Mouse (Mus musculus) MEL (cell line): Measurements from ENCODE around the gene Mylip. TPM values are rescaled to one million over a fixed set of nuclear protein-coding genes. Genes with fewer than 3 reads are reported as not detected.

ENCODE experiments used
- DNase-seq: peaks from one replicate; pipeline ENCODE4 v3.0.0; 2011; ENCODE audit warnings: low read depth, low spot score
- H3K27ac ChIP-seq: 2 replicates; pipeline ENCODE4 v1.5.1; 2012; ENCODE audit warnings: low read depth, mild to moderate bottlenecking, control low read depth, low read length, moderate library complexity; ENCODE audit not compliant: control insufficient read depth
- H3K27me3 ChIP-seq, 2 experiments: fragments of 150-350 bp in 1 of 2; sonication (generic) in 1 of 2; 2 replicates each; pipeline ENCODE4 v1.6.1; 2012; ENCODE audit warnings: low read length in 2 of 2, mild to moderate bottlenecking in 2 of 2, improper control_type of control experiment in 1 of 2, moderate library complexity in 1 of 2; ENCODE audit not compliant: insufficient read depth in 2 of 2, control insufficient read depth in 1 of 2
- H3K36me3 ChIP-seq, 2 experiments: 2 replicates each; pipeline ENCODE4 v1.6.1; 2012 to 2014; ENCODE audit warnings: low read length in 2 of 2, improper control_type of control experiment in 1 of 2, inconsistent platforms in 1 of 2, mild to moderate bottlenecking in 1 of 2; ENCODE audit not compliant: insufficient read depth in 2 of 2, control insufficient read depth in 1 of 2
- H3K4me1 ChIP-seq, 2 experiments: fragments of 150-350 bp in 1 of 2; sonication (generic) in 1 of 2; 2 replicates each; pipeline ENCODE4 v1.6.1; 2012; ENCODE audit warnings: low read length in 2 of 2, improper control_type of control experiment in 1 of 2, mild to moderate bottlenecking in 1 of 2; ENCODE audit not compliant: insufficient read depth in 2 of 2, control insufficient read depth in 1 of 2
- H3K4me3 ChIP-seq, 2 experiments: fragments of 150-350 bp in 1 of 2; sonication (generic) in 1 of 2; 2 replicates each; pipeline ENCODE4 v1.5.1; 2012; ENCODE audit warnings: low read depth in 2 of 2, low read length in 2 of 2, mild to moderate bottlenecking in 2 of 2, moderate library complexity in 2 of 2, control low read depth in 1 of 2, improper control_type of control experiment in 1 of 2; ENCODE audit not compliant: control insufficient read depth in 1 of 2, insufficient read depth in 1 of 2
- H3K79me2 ChIP-seq: 2 replicates; pipeline ENCODE4 v1.6.1; 2012; ENCODE audit warnings: mild to moderate bottlenecking, low read length, moderate library complexity; ENCODE audit not compliant: control insufficient read depth, poor library complexity, insufficient read depth
- H3K9ac ChIP-seq: 2 replicates; pipeline ENCODE4 v1.6.1; 2012; ENCODE audit warnings: low read depth, mild to moderate bottlenecking, control low read depth, low read length, moderate library complexity; ENCODE audit not compliant: control insufficient read depth, poor library complexity, severe bottlenecking
- H3K9me3 ChIP-seq: fragments of 150-350 bp; sonication (generic); replicated peaks from 2 replicates; pipeline ENCODE4 v1.6.1; 2012; ENCODE audit warnings: mild to moderate bottlenecking, low read length, improper control_type of control experiment, moderate library complexity; ENCODE audit not compliant: insufficient read depth
- BHLHE40 ChIP-seq: IDR thresholded peaks from 2 replicates; pipeline ENCODE4 v1.6.1; 2012; ENCODE audit warnings: low read depth, mild to moderate bottlenecking, inconsistent platforms, low read length, improper control_type of control experiment, borderline replicate concordance
- CTCF ChIP-seq, 3 experiments: IDR thresholded peaks in 2 of 3; conservative IDR thresholded peaks in 1 of 3; 2 replicates each; pipeline ENCODE4 v1.5.1; 2011 to 2012; ENCODE audit warnings: low read length in 3 of 3, low read depth in 2 of 3, mild to moderate bottlenecking in 2 of 3, improper control_type of control experiment in 1 of 3, inconsistent platforms in 1 of 3, mixed read lengths in 1 of 3, moderate library complexity in 1 of 3; ENCODE audit not compliant: control insufficient read depth in 1 of 3, insufficient read depth in 1 of 3, poor library complexity in 1 of 3, severe bottlenecking in 1 of 3
- ELF1 ChIP-seq: IDR thresholded peaks from 2 replicates; pipeline ENCODE4 v1.6.1; 2014; ENCODE audit warnings: low read depth, mild to moderate bottlenecking, inconsistent platforms, low read length, improper control_type of control experiment, moderate library complexity
- EP300 ChIP-seq, 2 experiments: IDR thresholded peaks; 2 replicates each; pipeline ENCODE4 v1.6.1; 2011; ENCODE audit warnings: improper control_type of control experiment in 2 of 2, low read length in 2 of 2, low read depth in 1 of 2, mild to moderate bottlenecking in 1 of 2
- HCFC1 ChIP-seq: IDR thresholded peaks from 2 replicates; pipeline ENCODE4 v1.6.1; 2012; ENCODE audit warnings: low read depth, mild to moderate bottlenecking, inconsistent platforms, low read length, improper control_type of control experiment, moderate library complexity
- JUND ChIP-seq: IDR thresholded peaks from 2 replicates; pipeline ENCODE4 v1.6.1; 2011; ENCODE audit warnings: low read depth, mild to moderate bottlenecking, improper control_type of control experiment, low read length
- KAT2A ChIP-seq: conservative IDR thresholded peaks from 2 replicates; pipeline ENCODE4 v1.6.1; 2012; ENCODE audit warnings: low read depth, low read length, improper control_type of control experiment, inconsistent platforms
- MXI1 ChIP-seq: IDR thresholded peaks from 2 replicates; pipeline ENCODE4 v1.6.1; 2011; ENCODE audit warnings: mild to moderate bottlenecking, low read depth, low read length, improper control_type of control experiment
- NELFE ChIP-seq: IDR thresholded peaks from 2 replicates; pipeline ENCODE4 v1.6.1; 2011; ENCODE audit warnings: low read depth, low read length, improper control_type of control experiment
- POLR2A ChIP-seq, 2 experiments: IDR thresholded peaks; 2 replicates each; pipeline ENCODE4 v1.6.1; 2011 to 2012; ENCODE audit warnings: low read length in 2 of 2, mild to moderate bottlenecking in 2 of 2, control low read depth in 1 of 2, improper control_type of control experiment in 1 of 2, low read depth in 1 of 2, moderate library complexity in 1 of 2; ENCODE audit not compliant: control insufficient read depth in 1 of 2, insufficient read depth in 1 of 2, poor library complexity in 1 of 2
- RAD21 ChIP-seq: IDR thresholded peaks from 2 replicates; pipeline ENCODE4 v1.6.1; 2011; ENCODE audit warnings: mild to moderate bottlenecking, low read depth, low read length, improper control_type of control experiment
- SIN3A ChIP-seq: IDR thresholded peaks from 2 replicates; pipeline ENCODE4 v1.6.1; 2012; ENCODE audit warnings: low read length, improper control_type of control experiment, inconsistent platforms
- ZC3H11A ChIP-seq: IDR thresholded peaks from 2 replicates; pipeline ENCODE4 v1.6.1; 2012; ENCODE audit warnings: low read depth, mild to moderate bottlenecking, inconsistent platforms, low read length, improper control_type of control experiment
- polyA plus RNA-seq, 2 experiments: library from polyadenylated mRNA; stranded (reverse) in 1 of 2; unstranded in 1 of 2; fragments of >175 nt in 1 of 2; fragments of >200 nt in 1 of 2; gene quantifications; 2 replicates each; pipeline versions ENCODE4 v1.2.1 to v1.2.4; 2012; ENCODE audit warnings: low replicate concordance in 2 of 2, low read depth in 1 of 2; ENCODE audit not compliant: insufficient read length in 2 of 2, insufficient read depth in 1 of 2, missing spikeins in 1 of 2
- total RNA-seq: library from RNA; depleted of rRNA; stranded (reverse); fragments of 300-350 nt; gene quantifications from 2 replicates; pipeline ENCODE4 v1.2.3, GENCODE M21; 2012

Gene Mylip
- total and polyA plus RNA-seq, 3 experiments: 1.4 to 7.6 TPM; not detected in 1

GRCm38 (mm10) chr13:45410936-45411335, 21.4 kb downstream of the Mylip start:
- H3K4me1 ChIP-seq: peaks cover 7 to 19% of the 10 kb centered on the region in 2 experiments
- peak; percentile 29 for DNase-seq
- H3K9ac ChIP-seq: no peak overlapping the region
- H3K4me3 ChIP-seq: no peak overlapping the region
- no peaks in the 10 kb centered on the region for H3K9me3 ChIP-seq
- H3K36me3 ChIP-seq: peaks cover 9 to 19% of the 10 kb centered on the region in 2 experiments
- H3K27me3 ChIP-seq: no peaks in the 10 kb centered on the region
- TF ChIP-seq EP300 (IDR thresholded peaks at IDR 0.05; ENCODE audit: low read depth in 1 of 2, low read length in 2 of 2) (peak; percentile 35 to 41; a peak in 2 of 4 replicates), KAT2A (no peak)
- TF ChIP-seq, all 39 proteins: peak for 1
- no peaks in the 10 kb centered on the region for H3K79me2 ChIP-seq
- H3K27ac ChIP-seq: no peak overlapping the region

- TF ChIP-seq ZC3H11A (no peak), CTCF (IDR thresholded peaks at IDR 0.05 in 2 of 3, conservative IDR thresholded peaks at IDR 0.05 in 1 of 3; ENCODE audit: control insufficient read depth in 1 of 3, insufficient read depth in 1 of 3, low read depth in 2 of 3, low read length in 3 of 3, poor library complexity in 1 of 3, severe bottlenecking in 1 of 3) (peak in 1 of 3 experiments; percentile 18; a peak in 2 of 6 replicates)
These were observed 23.5 kb downstream of the Mylip start for GRCm38 (mm10) chr13:45413066-45413465.

GRCm38 (mm10) chr13:45414031-45414430, 24.5 kb downstream of the Mylip start:
- no peak for DNase-seq
- Histone ChIP-seq H3K79me2 (no peaks in the 10 kb centered on the region), H3K4me3 (no peak overlapping the region), H3K4me1 (peaks cover 0 to 9% of the 10 kb centered on the region in 2 experiments; a peak in 2 of 4 replicates), H3K27me3 (no peaks in the 10 kb centered on the region), H3K9ac (no peak overlapping the region), H3K27ac (no peak overlapping the region), H3K36me3 (peaks cover 5 to 7% of the 10 kb centered on the region in 2 experiments), H3K9me3 (no peaks in the 10 kb centered on the region)
- TF ChIP-seq RAD21 (no peak), ELF1 (no peak), SIN3A (no peak), ZC3H11A (no peak), NELFE (no peak), CTCF (IDR thresholded peaks at IDR 0.05 in 2 of 3, conservative IDR thresholded peaks at IDR 0.05 in 1 of 3; ENCODE audit: control insufficient read depth in 1 of 3, insufficient read depth in 1 of 3, low read depth in 2 of 3, low read length in 3 of 3, poor library complexity in 1 of 3, severe bottlenecking in 1 of 3) (no peak), JUND (no peak), BHLHE40 (no peak), HCFC1 (no peak), MXI1 (no peak), POLR2A (IDR thresholded peaks at IDR 0.05; ENCODE audit: control insufficient read depth in 1 of 2, insufficient read depth in 1 of 2, low read depth in 1 of 2, low read length in 2 of 2, poor library complexity in 1 of 2) (no peak)

More at GRCm38 (mm10) chr13:45413066-45413465, 23.5 kb downstream of the Mylip start:
- Histone ChIP-seq H3K4me3 (no peak overlapping the region), H3K27me3 (no peaks in the 10 kb centered on the region), H3K79me2 (no peaks in the 10 kb centered on the region), H3K9ac (no peak overlapping the region), H3K36me3 (peaks cover 5 to 7% of the 10 kb centered on the region in 2 experiments), H3K27ac (no peak overlapping the region), H3K9me3 (no peaks in the 10 kb centered on the region), H3K4me1 (peaks cover 0 to 9% of the 10 kb centered on the region in 2 experiments; a peak in 2 of 4 replicates)
- DNase-seq: peak; percentile 18
